Mouse (Mus musculus) megakaryocyte, embryonic 14.5 days (primary cell): ENCODE data around the gene Gstp2.

Source experiments
- FLI1 ChIP-seq: IDR thresholded peaks from 2 replicates; pipeline ENCODE4 v1.6.1; 2012; ENCODE audit warnings: low read length, inconsistent platforms, mixed read lengths
- GATA1 ChIP-seq: IDR thresholded peaks from 3 replicates; pipeline ENCODE4 v1.6.1; 2012; ENCODE audit warnings: mixed read lengths, low read length, inconsistent platforms, borderline replicate concordance

DNA sequence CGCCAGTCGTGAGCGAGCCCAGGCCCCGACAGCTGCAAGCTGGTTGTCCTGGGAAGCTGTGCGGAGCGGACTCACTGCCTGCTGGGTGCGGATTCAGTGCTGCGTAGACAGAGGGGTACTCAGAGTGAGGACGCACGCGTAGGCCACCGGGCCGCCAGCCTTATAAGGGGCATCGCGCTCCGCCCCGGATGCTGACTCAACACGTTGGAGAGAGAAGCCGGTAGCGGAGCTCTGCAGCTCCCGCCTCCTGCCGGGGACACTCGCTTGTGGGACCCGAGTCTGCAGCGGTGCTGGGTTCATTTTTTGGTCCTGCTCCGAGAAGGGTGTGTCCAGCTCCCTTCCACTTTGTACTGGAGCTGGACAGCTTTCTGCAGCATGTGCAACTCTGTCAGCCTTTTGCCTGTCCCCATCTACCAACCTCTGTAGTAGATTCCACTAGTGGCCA lies 8.0 kb downstream of the Gstp2 start, which contains the start of gene Gstp1:
- TF ChIP-seq GATA1 (no peak), FLI1 (0 out of 2 replicates have a peak, but pooled peaks have one; percentile 7)
